Mouse (Mus musculus): ENCODE data around the gene Kcnj15.

Gene Kcnj15

DNA sequence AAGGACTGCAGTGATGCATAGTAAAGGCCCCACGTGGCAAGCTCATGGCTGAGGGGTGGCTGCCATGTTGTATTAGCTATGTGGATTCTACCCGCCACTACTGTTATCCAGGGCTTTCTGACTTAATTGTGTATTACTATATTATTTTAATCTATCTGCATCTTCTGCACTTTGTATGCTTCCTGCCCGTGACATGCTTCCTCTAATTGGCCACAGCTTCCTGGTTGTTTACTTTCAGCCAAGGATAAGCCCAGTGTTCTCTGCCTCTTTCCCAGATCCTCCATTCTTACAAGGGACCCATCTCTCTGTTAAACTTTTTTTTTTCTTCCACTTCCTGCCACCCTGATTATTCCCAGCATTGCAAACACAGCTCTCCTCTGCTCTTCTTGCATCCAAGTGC, 32.0 kb downstream of the Kcnj15 start:
- DNase-seq (ENCODE audit: low read depth in 1 of 2, low spot score in 2 of 2) = no peak

DNA sequence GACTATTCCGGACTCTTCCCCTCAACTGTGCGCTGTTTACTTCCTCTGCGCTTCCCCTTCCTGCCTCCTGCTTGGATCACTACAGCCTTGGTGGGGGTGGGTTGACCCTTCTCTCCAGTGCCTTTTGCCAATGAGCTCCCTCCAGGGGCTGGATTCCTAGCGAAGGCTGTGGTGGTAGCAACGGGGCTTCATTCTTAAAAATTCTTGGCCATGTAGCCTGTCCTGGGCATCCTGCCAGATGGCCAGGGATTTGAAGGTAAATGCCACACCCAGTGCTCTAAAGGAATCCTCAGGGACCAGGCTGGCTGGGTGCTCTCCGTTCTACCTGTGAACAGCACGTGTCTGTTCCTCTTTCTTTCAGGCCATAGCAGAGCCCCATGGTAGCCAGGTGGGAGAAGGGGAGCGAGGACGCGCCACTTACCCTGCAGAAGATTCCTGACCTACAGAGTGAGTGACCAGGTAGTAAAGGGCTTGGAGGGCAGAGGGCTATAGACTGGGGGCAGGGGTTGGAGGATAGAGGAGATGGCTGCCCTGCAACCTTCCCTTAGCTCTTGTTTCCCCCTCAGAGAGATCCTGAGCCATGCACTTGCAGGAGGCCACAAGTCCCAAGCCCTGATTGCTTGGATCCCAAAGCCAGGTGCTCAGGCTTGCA, 34.2 kb downstream of the Kcnj15 start:
- no peak for DNase-seq (ENCODE audit: low read depth in 1 of 2, low spot score in 2 of 2)

DNA sequence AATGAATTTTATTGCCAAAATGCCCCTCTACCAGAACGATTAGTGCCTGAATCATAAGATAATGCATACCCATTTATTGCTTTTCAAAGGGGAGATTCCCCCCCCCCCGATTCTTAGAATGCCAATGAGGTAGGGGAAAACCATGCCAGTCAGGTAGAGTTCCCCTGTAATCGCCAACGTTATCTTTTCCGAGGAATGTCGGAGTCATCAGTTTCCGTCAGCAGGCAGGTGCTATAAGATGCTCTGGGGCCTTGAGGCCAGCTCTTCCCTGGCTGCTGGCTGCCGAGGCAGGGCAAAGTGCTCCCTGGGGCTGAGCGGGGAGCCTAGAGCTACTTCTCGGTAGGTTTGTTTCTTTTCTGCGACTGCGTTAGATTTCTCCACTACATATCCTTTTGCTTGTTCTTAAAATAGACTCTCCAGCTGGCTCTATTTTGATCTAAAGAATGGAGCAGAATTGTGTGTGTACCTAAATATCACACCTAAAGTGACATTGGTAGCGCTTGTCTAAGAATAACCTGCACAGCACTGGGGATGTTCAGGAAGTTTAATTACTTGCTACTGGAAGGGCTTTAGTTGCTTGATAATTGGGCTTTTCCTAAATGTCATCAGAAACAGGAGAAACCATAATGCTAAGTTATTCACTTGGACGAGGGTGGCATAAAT, 35.6 kb downstream of the Kcnj15 start:
- no peak for DNase-seq (ENCODE audit: low read depth in 1 of 2, low spot score in 2 of 2)

GRCm38 (mm10) chr16:95297651-95298050, 40.3 kb downstream of the Kcnj15 start:
- no peak for DNase-seq (ENCODE audit: low read depth in 1 of 2, low spot score in 2 of 2)

DNA sequence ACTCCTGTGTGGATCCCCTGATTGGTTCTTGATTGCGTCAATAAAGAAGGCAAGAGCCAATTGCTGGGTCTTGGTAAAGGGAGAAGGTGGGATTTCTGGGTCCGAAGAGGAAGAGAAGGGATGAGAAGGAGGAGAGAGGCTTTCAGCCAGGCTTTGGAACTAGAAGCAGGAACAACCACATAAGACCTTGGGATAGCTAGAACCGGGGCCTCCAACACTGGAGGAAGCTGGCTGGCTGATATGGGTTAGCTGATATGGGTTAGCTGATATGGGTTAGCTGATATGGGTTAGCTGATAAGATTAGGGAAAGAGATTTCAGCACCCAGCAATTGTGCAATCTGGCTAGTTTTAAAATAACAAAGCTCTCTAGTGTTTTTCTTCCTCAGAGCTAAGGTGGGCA, 44.3 kb downstream of the Kcnj15 start:
- no peak for DNase-seq (ENCODE audit: low read depth in 1 of 2, low spot score in 2 of 2)

DNA sequence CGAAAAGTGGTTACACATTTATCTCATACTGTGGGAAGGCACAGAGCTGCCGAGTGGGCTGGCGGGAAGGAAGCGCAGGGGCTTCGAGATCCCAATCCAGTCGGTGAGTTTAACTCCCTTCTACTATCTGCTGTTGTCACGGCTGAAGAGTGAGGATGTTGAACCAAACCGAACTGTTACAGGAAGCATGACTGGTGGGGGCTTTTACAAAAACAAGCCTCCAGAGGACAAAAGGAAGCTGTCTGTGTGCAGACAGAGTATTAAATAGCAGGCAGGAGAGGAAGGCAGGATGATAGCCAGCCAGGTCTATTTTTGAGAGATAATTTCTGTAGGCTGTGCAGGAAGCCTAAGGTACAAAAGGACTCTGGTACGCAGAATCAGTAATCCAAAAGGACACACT, 46.3 kb downstream of the Kcnj15 start:
- DNase-seq (ENCODE audit: low read depth in 1 of 2, low spot score in 2 of 2) = no peak

DNA sequence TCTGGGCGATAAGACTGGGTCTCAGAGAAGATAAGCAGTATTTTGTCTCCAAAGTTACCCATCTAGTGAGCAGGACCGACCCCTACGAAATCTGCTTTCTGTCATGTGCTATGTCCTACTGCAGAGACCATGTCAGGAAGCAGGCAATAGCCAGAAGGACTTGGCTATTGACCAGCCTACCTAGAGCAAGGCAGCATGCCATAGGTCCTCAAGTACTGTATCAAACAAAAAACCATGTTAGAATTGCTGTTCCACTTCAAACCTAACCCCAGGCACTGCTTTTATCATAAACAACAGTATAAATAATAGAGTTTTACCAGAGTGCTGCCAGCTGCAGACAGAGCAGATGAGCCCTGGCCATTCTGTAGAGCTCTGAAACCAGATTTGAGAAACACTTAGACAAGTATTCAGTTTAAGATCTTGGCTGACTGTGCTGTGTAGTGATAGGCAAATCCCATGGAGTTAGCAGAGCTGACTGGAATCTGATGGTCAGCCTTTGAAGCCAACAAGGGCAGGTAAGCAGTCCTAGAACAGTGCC, 50.5 kb downstream of the Kcnj15 start:
- DNase-seq (ENCODE audit: low read depth in 1 of 2, low spot score in 2 of 2) = no peak

DNA sequence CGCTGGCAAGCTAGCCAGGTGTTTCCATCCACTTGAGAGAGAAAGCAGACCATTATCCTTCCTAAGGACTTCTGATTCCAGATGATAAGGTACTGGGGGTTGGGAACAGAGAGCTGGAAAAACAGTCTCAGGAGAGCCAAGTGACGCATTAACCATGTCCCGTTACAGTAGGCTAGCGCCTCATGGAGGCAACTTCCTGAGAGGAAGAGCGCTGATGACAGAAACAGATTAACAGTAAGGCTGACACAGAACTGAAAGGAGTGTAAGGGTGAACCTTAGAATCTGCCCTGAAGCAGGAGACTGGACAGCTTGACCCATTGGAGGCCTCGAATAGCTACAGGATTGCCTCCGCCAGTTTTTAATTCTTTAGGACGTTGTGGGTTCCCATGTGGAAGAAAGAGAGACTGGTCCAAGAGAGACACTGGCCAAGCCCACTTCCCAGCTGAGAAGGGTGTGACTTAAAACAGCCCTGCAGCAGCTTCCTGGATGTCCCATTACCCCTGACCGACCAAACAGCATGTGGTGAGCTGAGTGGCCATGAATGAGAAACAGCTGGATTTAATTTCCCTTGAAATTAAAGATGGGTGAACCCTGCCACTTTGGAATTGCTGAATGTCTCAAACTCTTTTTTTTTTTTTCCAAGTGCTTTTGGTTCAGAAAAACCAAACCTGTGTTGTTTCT, 64.7 kb downstream of the Kcnj15 start:
- no peak for DNase-seq (ENCODE audit: low read depth in 1 of 2, low spot score in 2 of 2)

GRCm38 (mm10) chr16:95332159-95332558, 74.8 kb downstream of the Kcnj15 start:
- no peak for DNase-seq (ENCODE audit: low read depth in 1 of 2, low spot score in 2 of 2)

DNA sequence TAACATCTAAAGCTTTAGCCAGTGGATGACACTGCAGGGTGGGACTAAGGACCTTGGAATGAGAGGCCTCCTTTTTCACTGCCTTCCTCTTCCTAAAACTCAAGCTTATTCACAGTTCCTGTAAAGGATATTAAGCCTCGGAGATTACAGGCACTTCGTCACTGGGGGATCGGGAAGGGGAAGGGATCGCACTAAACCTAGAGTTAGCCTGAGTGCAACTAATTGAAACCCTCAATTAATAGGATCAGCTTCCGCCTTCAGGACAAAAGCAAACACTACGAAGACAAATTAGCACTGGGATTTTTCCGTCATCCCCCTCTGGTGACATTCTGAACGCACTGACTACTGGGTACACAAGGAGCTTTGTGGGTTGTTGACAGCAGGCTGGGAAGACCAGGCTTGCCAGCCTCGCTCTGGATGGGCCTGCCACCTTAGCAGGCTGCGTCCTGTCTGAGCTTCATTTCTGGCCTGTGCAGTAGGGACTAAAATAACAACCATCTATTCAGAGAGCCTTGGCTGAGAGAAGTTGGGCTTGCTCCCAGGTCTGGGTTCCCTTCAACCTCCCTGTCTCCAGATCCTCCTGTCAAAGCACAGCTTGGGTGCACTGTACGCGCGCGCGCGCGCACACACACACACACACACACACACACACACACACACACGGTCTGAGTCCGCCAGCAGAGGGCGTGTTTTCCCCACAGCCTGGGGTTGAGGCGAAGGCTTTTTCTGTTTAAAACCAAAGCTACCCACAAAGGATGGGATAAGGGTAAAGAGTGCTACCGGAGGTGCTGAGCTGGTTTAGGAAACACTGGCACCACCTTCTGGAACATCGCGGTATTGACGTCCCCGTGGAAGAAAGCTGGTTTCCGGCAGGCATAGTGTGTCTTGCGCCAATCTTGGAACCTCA, 83.8 kb downstream of the Kcnj15 start:
- peak in 1 of 2 experiments; percentile 15 for DNase-seq (ENCODE audit: low read depth in 1 of 2, low spot score in 2 of 2)

GRCm38 (mm10) chr16:95342030-95342429, 84.7 kb downstream of the Kcnj15 start:
- DNase-seq (ENCODE audit: low read depth in 1 of 2, low spot score in 2 of 2) = no peak

- DNase-seq (ENCODE audit: low read depth in 1 of 2, low spot score in 2 of 2) = no peak
Measured at GRCm38 (mm10) chr16:95344961-95345360, 87.6 kb downstream of the Kcnj15 start.

DNA sequence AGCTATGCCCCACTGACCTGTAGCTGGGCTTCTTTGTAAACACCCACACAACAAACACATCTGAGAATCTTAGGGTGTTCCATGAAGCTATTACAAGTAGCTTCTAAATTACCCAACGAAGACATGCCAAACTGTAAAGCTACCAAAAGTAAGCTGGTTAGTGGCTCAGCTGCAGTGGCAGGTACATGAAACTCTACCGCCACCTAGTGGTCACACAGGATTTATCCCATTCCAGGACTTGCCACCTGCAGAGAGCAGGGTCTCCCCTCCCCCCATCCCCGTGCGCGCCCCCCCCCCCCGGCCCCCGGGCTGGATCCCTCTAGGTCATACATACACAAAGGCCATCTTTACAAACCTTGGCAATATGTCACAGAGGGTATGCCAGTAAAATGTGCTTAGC, 88.5 kb downstream of the Kcnj15 start:
- no peak for DNase-seq (ENCODE audit: low read depth in 1 of 2, low spot score in 2 of 2)

- no peak for DNase-seq (ENCODE audit: low read depth in 1 of 2, low spot score in 2 of 2)
Measured at GRCm38 (mm10) chr16:95347202-95347601, 89.8 kb downstream of the Kcnj15 start.

DNA sequence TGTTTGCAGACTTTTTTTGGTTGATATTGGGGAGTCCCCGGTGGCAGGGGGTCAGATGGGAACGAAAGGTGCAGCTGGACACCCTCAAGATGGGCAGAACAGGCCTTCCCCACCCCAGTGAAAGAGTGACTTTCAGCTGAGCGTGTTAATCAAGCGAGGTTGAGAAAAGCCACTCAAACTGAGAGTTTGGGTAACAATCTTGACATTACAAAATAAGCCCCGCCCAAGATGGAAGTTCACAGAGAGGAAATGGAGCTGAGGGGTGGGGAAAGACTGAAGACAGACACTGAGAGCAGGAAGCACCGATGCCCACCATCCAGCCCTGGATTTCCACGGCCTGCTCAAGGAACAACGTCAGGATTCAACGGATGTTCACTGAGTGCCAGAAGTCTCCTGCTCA, 91.2 kb downstream of the Kcnj15 start:
- DNase-seq (ENCODE audit: low read depth in 1 of 2, low spot score in 2 of 2) = no peak

DNA sequence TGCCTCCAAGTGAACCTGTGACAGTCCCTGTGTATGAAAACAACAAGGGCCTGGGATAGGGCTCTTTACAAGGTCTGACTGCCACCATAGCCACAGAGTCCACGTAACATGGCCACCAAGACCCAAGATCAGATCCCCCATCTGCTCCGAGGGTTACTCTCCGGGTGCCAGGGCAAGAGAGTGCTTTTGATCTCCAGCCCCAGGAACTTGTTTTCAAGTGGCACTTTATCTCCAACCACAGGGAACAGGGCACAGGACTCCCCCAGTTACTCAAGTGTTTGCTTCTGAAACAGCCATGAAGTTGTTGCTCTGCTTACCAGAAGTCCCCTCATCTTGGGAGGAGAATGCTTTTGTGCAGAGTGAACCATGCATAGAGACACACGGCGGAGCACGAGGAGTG, 92.0 kb downstream of the Kcnj15 start:
- DNase-seq (ENCODE audit: low read depth in 1 of 2, low spot score in 2 of 2) = no peak

- no peak for DNase-seq (ENCODE audit: low read depth in 1 of 2, low spot score in 2 of 2)
Measured at GRCm38 (mm10) chr16:95349745-95350144, 92.4 kb downstream of the Kcnj15 start.

Measured in monocyte, adult 2 months (primary cell).